Mouse (Mus musculus) ES-Bruce4 (cell line): ENCODE data around the gene Mrpl48.
A peak's percentile ranks its signal among the peaks of the same experiment; 100 is the strongest.
"Not testable (repeated sequence)": the region's sequence is repeated elsewhere in the genome, so short reads cannot be mapped to it uniquely, and the experiment has no call there.

ENCODE experiments used
- CTCF ChIP-seq: IDR thresholded peaks from one replicate; pipeline ENCODE4 v1.8.1; 2011; ENCODE audit warnings: low read depth, low read length
- POLR2A ChIP-seq: IDR thresholded peaks from one replicate; pipeline ENCODE4 v1.8.1; 2011; ENCODE audit warnings: low read length; ENCODE audit not compliant: insufficient read depth

DNA sequence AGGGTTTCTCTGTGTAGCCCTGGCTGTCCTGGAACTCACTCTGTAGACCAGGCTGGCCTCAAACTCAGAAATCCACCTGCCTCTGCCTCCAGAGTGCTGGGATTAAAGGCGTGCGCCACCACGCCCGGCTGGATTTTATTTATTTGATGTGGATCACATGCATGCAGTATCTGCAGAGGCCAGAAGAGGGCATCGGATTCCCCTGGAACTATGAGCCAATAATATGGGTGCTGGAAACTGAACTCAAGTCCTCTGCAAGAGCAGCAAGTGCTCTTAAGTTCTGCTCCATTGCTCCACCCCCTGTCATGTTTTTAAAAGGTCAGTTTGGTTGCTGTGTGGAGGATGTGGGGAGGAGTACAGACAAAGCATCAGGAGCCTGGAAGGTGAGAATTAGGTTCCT is 40.9 kb downstream of the Mrpl48 start:
- peak; percentile 26 for TF ChIP-seq CTCF
- not testable (repeated sequence) for TF ChIP-seq POLR2A
